Mouse (Mus musculus): Measurements from ENCODE around the gene Eloa. TPM values are rescaled to one million over a fixed set of nuclear protein-coding genes. Genes with fewer than 3 reads are reported as not detected.

The Eloa gene
- polyA plus RNA-seq, 1 experiment from 2014 or later: 21.5 TPM

GRCm38 (mm10) chr4:136035078-136035477 is 13.5 kb upstream of the Eloa start:
- Histone ChIP-seq H3K27ac (replicated peaks) (no peak overlapping the region), H3K4me1 (replicated peaks; ENCODE audit: control insufficient read depth, insufficient read depth) (no peaks in the 10 kb centered on the region), H3K4me3 (ENCODE audit: low read depth, low read length) (no peak overlapping the region), H3K27me3 (ENCODE audit: control insufficient read depth, insufficient read depth, low read length) (no peaks in the 10 kb centered on the region), H3K9me3 (ENCODE audit: control insufficient read depth, low read length) (no peaks in the 10 kb centered on the region), H3K9ac (ENCODE audit: low read length) (no peak overlapping the region), H3K4me2 (replicated peaks; ENCODE audit: low read depth) (no peak overlapping the region), H3K36me3 (ENCODE audit: control insufficient read depth, insufficient read depth, low read length) (no peaks in the 10 kb centered on the region)
- WGBS: 68% methylated on average over 4 of the region's 4 CpGs
- DNase-seq (ENCODE audit: low spot score) (no peak), ATAC-seq (ENCODE audit: low FRiP score, low TSS enrichment) (no peak)
- TF ChIP-seq EP300 (optimal IDR thresholded peaks at IDR 0.05): no peak

GRCm38 (mm10) chr4:136033231-136033630 is 11.7 kb upstream of the Eloa start:
- DNase-seq (ENCODE audit: low spot score) (no peak), ATAC-seq (ENCODE audit: low FRiP score, low TSS enrichment) (no peak)
- Histone ChIP-seq H3K36me3 (ENCODE audit: control insufficient read depth, insufficient read depth, low read length) (no peaks in the 10 kb centered on the region), H3K9me3 (ENCODE audit: control insufficient read depth, low read length) (no peaks in the 10 kb centered on the region), H3K9ac (ENCODE audit: low read length) (no peak overlapping the region), H3K4me3 (ENCODE audit: low read depth, low read length) (no peak overlapping the region), H3K27me3 (ENCODE audit: control insufficient read depth, insufficient read depth, low read length) (no peaks in the 10 kb centered on the region), H3K4me1 (replicated peaks; ENCODE audit: control insufficient read depth, insufficient read depth) (no peaks in the 10 kb centered on the region), H3K4me2 (replicated peaks; ENCODE audit: low read depth) (no peak overlapping the region), H3K27ac (replicated peaks) (no peak overlapping the region)
- no peak for TF ChIP-seq EP300 (optimal IDR thresholded peaks at IDR 0.05)
- no peak for TF ChIP-seq CTCF (IDR thresholded peaks at IDR 0.05; ENCODE audit: low read depth)
- WGBS: 73% methylated on average over 1 of the region's 1 CpGs

GRCm38 (mm10) chr4:136030968-136031909 is 9.7 kb upstream of the Eloa start:
- Histone ChIP-seq H3K4me2 (replicated peaks; ENCODE audit: low read depth) (0 out of 2 replicates have a peak overlapping the region, but pooled peaks have one; percentile 11), H3K36me3 (ENCODE audit: control insufficient read depth, insufficient read depth, low read length) (no peaks in the 10 kb centered on the region), H3K27ac (replicated peaks) (peak overlapping the region; percentile 61), H3K4me3 (ENCODE audit: low read depth, low read length) (no peak overlapping the region), H3K4me1 (replicated peaks; ENCODE audit: control insufficient read depth, insufficient read depth) (no peaks in the 10 kb centered on the region), H3K27me3 (ENCODE audit: control insufficient read depth, insufficient read depth, low read length) (no peaks in the 10 kb centered on the region), H3K9me3 (ENCODE audit: control insufficient read depth, low read length) (no peaks in the 10 kb centered on the region), H3K9ac (ENCODE audit: low read length) (peak overlapping the region; percentile 35)
- ATAC-seq (ENCODE audit: low FRiP score, low TSS enrichment): peak; percentile 88
- 12% methylated on average over 8 of the region's 8 CpGs for WGBS
- peak; percentile 57 for DNase-seq (ENCODE audit: low spot score)
- TF ChIP-seq EP300 (optimal IDR thresholded peaks at IDR 0.05) (no peak), CTCF (IDR thresholded peaks at IDR 0.05; ENCODE audit: low read depth) (no peak)

- no peaks in the 10 kb centered on the region for H3K36me3 ChIP-seq (ENCODE audit: control insufficient read depth, insufficient read depth, low read length)
- H3K9ac ChIP-seq (ENCODE audit: low read length): 0 out of 2 replicates have a peak overlapping the region, but pooled peaks have one; percentile 8
- no peak for ATAC-seq (ENCODE audit: low FRiP score, low TSS enrichment)
- TF ChIP-seq EP300 (optimal IDR thresholded peaks at IDR 0.05): no peak
- no peak for TF ChIP-seq CTCF (IDR thresholded peaks at IDR 0.05; ENCODE audit: low read depth)
- no peak for DNase-seq (ENCODE audit: low spot score)
- H3K4me2 ChIP-seq (replicated peaks; ENCODE audit: low read depth): no peak overlapping the region
- no peaks in the 10 kb centered on the region for H3K4me1 ChIP-seq (replicated peaks; ENCODE audit: control insufficient read depth, insufficient read depth)
- no peaks in the 10 kb centered on the region for H3K27me3 ChIP-seq (ENCODE audit: control insufficient read depth, insufficient read depth, low read length)
- 73% methylated on average over 5 of the region's 5 CpGs for WGBS
- H3K27ac ChIP-seq (replicated peaks): no peak overlapping the region
- H3K4me3 ChIP-seq (ENCODE audit: low read depth, low read length): no peak overlapping the region
- H3K9me3 ChIP-seq (ENCODE audit: control insufficient read depth, low read length): no peaks in the 10 kb centered on the region
These were observed 7.1 kb upstream of the Eloa start for GRCm38 (mm10) chr4:136028689-136029088.

- Histone ChIP-seq H3K27me3 (ENCODE audit: control insufficient read depth, insufficient read depth, low read length) (no peaks in the 10 kb centered on the region), H3K4me1 (replicated peaks; ENCODE audit: control insufficient read depth, insufficient read depth) (no peaks in the 10 kb centered on the region), H3K36me3 (ENCODE audit: control insufficient read depth, insufficient read depth, low read length) (no peaks in the 10 kb centered on the region), H3K9me3 (ENCODE audit: control insufficient read depth, low read length) (no peaks in the 10 kb centered on the region), H3K4me3 (ENCODE audit: low read depth, low read length) (no peak overlapping the region), H3K27ac (replicated peaks) (no peak overlapping the region), H3K4me2 (replicated peaks; ENCODE audit: low read depth) (no peak overlapping the region), H3K9ac (ENCODE audit: low read length) (no peak overlapping the region)
- WGBS: 85% methylated on average over 19 of the region's 19 CpGs
- ATAC-seq (ENCODE audit: low FRiP score, low TSS enrichment) (no peak), DNase-seq (ENCODE audit: low spot score) (no peak)
- TF ChIP-seq CTCF (IDR thresholded peaks at IDR 0.05; ENCODE audit: low read depth): no peak
- TF ChIP-seq EP300 (optimal IDR thresholded peaks at IDR 0.05): no peak
These were observed 6.6 kb upstream of the Eloa start for GRCm38 (mm10) chr4:136028132-136028564.
